Mouse (Mus musculus) gastrocnemius, adult 18-20 months (tissue): ENCODE measurements around the gene Ddx20. TPM values are rescaled to one million over a fixed set of nuclear protein-coding genes. Genes with fewer than 3 reads are reported as not detected.

Source experiments
- DNase-seq: peaks from one replicate; pipeline ENCODE4 v3.0.0; 2021; ENCODE audit warnings: low spot score
- long read RNA-seq, 2 experiments: library from polyadenylated mRNA; stranded (forward); transcript quantifications; one replicate each; pipeline ENCODE4 v2.0.0; 2021
- total RNA-seq, 2 experiments: library from RNA; stranded (reverse); gene quantifications; 2 replicates each; pipeline ENCODE4 v1.2.3; 2021

Gene Ddx20
- total RNA-seq = 10 to 100 TPM in 1 of 2 experiments, 1 to 10 TPM in 1; 8.7 to 11.0 TPM
- long read RNA-seq, experiment 1, transcript Ddx20-201 (11 exons, 2,905 nt) = major isoform, 31 of 31 reads
- long read RNA-seq, experiment 1, partial matches to known transcripts = 0 of 31 reads
- long read RNA-seq, experiment 1, other reads (novel, unspliced or antisense) = 0 of 31 reads
- long read RNA-seq, experiment 2, transcript Ddx20-201 (11 exons, 2,905 nt) = major isoform, 15 of 19 reads
- long read RNA-seq, experiment 2, partial matches to known transcripts = 1 of 19 reads
- long read RNA-seq, experiment 2, other reads (novel, unspliced or antisense) = 3 of 19 reads

DNA sequence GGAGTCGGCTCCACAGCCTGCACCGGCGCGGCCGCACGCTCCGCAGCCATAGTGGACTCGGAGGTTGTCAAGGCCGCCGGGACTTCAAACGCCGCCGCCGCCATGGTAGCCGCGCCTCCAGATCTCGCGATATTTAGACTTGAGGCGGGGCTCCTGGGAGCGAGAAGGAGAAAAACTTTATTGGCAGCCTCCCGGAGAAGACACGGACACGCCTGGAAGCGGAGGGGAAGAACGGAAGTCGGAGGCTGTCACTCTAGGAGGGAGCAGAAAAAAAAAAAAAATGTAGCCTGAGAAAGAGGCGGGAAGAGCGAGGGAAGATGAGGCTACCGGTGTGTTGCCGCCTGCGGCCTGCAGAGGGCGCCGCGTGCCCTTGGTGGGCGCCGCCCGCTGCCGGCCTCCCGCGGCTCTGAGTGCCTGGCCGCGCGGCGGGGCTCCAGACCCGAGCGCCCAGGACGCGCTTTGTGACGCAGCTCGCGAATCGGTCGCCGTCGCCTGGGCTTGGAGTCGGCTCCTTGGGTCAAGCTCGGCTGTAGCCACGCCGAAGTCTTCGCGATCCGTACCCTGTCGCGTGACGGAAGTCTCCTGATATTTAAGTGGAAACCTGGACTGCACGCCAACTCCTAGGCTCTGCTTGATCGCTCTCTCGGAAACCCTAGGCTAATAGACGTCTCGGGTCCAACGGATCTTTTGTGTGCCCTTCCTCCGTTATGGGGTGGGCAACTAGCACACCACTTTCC, at the start of gene Ddx20:
Ddx20 (minus strand) TSS at position 251 of the 737 bp plus-strand sequence.
- DNase-seq = peak; percentile 98

DNA sequence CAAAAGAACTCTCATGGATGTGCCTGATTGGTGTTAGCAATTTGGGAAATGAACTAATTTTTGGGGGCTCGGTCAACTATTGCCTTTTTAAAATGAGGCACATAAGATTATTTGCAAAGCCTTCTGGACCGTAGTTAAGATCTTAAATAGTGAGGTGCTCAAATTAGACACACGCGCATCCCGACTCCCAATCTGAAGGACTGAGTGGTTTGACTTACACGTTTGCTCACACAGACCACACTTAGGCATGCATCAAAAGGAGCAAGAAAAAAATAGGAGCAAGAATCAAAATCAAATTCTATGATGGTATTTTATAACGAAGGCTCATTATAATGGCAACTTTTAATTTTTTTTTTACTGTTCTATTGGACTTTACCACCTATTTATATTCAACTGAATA, 49.7 kb upstream of the Ddx20 start:
- DNase-seq = no peak

DNA sequence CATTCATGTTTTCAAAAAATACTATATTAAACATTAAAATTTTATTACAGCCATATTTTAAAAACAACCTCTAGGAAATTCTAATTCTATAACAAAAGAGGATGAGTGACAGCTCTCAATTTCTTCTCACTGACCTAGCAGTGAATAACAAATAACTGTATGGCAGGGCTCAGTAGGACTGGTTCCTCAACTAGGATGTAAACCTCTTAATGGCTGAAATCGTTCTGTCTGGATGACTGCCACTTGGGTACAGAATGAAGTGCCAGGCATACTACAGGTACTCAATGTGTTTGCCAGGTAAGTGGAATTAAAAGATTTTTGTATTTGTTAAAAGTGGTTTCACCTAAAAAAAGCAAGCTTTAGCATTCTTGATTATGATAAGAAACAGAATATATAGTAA, 48.8 kb upstream of the Ddx20 start:
- DNase-seq = no peak

DNA sequence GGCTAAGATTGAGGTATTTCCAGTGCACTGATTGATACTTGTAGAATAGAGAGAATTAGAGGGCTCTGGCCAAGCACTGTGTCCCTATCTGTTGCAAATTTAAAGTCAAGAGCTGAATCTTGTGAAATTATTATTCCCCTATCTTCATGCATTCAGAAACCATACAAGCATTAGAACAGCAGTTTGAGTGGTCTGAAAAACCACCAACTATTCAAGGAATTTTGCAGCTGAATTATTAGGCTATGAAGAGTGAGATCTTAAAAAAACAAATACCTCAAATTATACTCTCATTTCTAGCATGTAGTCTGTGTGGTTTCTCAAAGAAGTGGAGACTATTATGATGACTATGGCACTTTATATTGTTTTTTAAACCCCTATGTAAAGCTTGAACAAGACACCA, 47.9 kb upstream of the Ddx20 start:
- DNase-seq = no peak

DNA sequence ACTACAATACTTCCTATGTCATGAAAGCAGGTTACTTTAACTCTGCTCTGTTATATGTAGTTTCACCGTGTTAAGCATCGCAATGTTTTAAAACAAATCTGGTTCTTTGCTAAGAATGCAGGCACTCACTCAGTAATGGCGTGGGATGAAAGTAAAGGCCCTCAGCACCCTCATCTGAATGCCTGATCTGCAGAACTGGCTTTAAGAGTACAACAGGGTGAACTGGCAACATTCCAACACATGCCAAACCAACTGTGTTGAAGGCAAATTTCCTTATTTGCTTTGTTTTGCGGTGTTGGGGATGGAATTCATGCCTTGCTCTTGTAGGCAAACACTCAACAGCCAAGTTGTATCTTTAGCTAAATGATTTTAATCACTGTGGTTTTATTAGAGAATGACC, 46.2 kb upstream of the Ddx20 start:
- no peak for DNase-seq

DNA sequence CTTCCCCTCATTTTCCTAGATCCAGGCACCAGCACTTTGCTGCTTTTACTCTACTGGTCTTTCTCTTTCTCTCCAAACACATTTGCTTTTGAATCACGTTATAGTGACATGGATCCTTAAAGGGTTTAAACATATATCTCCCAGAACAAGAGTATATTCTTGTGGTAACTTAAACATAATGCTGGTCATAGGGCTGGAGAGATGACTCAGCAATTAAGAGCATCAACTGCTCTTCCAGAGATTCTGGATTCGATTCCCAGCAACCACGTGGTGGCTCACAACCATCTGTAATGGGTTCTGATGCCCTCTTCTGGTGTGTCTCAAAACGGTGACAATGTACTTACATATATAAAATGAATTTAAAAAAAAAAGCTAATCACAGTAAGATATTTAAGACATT, 45.0 kb upstream of the Ddx20 start:
- no peak for DNase-seq

DNA sequence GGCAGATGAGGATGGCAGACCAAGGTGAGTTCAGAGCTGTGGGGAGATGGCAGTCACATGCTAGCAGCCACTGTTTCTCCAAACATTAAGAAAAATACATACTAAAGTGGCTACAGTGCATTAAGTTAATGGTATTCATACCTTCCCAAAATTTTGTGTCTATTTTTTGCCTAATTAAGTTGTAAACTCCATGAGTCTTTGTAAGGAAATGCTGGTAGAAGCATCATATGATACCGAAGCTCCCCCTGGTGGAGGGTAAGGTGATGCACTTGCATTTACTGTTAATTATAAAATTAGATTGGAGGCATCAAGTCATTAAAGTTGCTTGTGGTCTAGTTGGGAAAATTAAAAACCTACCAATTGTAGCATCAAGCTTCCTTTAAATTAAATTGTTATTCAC, 38.7 kb upstream of the Ddx20 start:
- peak; percentile 76 for DNase-seq

DNA sequence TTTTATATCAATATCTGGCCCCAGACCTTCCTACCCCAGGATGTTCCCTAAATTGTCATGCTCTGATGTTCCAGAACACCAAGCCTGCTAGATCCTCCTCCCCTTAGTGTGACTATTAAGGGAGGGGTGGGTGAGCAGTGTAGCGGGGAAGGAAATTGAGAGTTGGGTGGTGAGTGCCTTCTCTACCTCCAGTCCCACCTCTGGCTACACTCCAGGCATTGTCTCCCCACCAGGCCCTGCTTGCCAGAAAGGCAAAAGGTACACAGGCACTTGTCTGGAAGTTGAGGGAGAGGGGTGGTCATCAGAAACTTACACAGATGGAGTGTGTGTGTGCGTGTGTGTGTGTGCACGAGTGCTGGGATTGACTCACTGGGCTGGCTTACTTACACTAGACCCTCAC, 35.1 kb upstream of the Ddx20 start:
- no peak for DNase-seq

DNA sequence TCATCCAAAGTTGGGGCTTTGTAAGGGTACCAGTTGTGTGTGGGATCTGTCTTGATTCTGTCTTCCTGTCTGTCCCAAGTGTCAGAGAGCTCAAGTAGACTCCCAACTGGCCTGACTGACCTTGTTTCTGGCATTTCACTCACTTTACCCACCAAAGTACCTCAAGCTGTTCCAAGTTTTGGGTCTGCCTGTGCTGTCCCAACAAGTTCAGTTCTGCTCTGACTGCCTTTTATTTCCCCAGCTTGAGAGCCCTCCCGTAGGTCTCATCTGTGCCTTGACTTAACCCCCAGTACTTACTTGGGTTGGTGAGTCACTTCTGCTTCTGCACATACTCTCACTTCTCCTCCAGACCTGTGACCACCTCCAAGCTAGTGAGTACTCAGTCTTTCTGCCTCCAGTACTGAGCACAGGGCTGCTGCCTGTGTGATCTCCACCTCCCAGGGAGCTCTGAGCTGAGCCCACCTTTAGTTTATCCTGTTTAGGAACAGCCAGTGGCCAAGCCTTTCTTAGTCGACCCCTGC, 34.4 kb upstream of the Ddx20 start:
- no peak for DNase-seq

DNA sequence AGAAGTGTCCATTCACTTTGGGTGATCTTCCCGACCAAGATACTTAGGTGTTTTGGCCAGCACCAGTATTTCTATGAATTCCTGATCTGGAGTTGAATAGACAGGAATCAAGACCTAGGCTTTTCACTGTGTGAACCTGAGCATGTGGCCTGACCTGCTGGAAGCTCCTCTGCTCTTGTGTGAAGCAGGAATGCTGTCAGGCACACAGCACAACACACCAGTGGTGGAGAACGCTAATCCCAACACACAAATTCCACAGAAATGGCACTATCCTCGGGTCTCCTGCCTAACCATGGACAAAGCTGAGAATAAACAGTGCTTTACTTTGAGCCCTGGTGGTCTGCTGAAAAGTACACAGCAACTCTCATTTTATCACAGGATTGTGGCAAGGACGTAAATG, 33.1 kb upstream of the Ddx20 start:
- no peak for DNase-seq

DNA sequence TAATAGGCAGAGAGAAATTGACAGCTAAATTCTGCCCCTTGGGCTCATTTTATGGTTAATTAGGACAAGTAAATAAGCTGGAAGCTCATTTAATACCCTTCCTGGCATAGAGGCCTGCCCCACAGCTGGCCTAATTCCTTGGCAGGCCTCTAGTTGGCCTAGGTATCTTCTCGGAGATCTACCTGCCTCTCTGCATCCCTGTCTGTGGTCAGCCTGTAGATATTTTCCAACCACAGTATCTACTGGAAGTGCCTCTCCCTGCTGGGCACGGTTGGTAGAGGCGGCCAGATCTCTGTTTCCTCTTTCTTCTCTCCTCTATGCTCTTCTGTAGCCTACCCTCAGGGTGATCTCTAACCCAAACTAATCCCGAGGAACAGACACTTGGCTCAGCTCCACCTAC, 32.6 kb upstream of the Ddx20 start:
- DNase-seq = no peak

DNA sequence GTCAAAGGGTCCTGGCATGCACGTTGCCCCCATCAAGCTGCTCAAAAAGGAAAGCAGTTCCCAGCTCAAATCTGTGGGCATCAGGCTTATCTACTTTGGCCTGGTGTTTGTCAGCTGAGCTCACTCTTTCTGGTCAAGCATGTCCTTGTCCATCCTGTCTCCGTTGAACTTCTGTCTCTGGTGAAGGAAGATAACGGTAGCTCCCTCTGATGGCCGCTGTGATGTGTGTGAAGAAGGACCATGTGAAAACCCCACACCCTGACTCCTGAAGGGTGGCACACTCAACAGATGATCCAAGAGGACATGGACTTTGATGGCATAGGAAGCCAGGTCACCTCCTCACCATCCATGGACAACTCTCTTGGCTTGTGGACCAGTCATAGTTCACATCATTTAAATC, 31.4 kb upstream of the Ddx20 start:
- no peak for DNase-seq

DNA sequence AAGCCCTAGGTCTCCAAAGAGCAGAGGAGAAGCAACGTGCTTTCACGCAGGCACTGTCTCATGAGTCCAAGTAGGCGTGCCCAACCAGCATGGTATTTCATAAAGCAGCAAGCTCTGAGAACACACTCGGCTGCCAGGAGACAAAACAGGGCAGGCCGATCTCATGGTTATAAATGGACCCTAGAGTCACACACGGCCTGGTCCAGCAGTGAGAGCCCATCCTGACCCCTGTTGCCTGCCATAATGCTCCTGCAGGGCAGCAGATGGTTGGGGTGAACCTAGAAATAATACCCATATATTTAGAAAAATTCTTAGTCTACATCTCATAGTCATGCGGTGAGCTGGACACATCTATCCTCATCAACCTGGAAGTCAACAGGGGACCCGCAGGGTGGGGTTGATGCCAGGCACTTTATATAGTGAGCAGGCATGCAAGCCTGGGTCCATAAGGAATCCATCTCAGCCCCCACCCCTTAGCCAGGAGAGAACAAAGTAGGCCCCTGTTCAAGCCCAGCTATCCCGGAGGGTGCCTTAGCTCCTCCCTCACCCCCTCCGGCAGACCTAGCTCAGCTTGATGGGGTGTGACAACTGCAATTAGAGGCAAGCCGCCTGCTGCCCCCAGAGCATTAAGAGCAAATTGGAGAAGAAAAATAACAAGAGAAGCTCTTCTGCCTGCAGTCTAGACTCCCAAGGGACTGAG, 30.6 kb upstream of the Ddx20 start:
- peak; percentile 76 for DNase-seq

DNA sequence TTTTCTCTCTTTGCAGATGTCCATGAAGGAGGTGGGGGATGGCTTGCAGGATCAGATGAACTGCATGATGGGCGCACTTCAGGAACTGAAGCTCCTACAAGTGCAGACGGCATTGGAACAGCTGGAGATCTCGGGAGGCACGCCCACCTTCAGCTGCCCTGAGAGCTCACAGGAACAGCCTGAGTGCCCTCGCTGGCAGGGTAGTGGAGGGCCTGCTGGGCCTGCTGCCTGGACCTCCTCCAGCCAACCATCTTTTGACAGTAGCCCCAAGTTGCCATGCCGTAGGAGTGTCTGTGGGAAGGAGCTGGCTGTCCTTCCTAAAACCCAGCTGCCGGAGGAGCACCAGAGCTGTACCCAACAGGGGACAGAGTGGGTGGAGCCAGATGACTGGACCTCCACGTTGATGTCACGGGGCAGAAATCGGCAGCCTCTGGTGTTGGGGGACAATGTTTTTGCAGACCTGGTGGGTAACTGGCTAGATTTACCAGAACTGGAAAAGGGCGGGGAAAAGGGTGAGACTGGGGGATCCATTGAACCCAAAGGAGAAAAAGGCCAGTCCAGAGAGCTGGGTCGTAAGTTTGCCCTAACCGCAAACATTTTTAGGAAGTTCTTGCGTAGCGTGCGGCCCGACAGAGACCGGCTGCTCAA, 29.1 kb upstream of the Ddx20 start:
- DNase-seq = no peak

DNA sequence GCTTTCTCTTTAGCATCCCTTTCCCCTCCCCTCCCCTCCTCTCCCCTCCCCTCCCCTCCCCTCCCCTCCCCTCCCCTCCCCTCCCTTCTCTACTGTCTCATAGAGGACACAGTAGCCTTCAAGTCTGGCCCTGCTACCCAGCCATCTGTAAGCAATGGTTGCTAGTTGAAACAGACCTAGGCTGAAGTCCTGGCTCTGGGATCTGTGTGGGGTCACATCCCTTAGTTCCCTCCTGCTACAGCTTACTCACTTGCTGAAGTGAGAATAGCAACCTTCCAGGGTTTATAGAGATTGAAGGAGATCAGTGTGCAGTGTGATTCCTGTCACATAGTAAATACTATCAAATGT, 27.4 kb upstream of the Ddx20 start:
- no peak for DNase-seq

DNA sequence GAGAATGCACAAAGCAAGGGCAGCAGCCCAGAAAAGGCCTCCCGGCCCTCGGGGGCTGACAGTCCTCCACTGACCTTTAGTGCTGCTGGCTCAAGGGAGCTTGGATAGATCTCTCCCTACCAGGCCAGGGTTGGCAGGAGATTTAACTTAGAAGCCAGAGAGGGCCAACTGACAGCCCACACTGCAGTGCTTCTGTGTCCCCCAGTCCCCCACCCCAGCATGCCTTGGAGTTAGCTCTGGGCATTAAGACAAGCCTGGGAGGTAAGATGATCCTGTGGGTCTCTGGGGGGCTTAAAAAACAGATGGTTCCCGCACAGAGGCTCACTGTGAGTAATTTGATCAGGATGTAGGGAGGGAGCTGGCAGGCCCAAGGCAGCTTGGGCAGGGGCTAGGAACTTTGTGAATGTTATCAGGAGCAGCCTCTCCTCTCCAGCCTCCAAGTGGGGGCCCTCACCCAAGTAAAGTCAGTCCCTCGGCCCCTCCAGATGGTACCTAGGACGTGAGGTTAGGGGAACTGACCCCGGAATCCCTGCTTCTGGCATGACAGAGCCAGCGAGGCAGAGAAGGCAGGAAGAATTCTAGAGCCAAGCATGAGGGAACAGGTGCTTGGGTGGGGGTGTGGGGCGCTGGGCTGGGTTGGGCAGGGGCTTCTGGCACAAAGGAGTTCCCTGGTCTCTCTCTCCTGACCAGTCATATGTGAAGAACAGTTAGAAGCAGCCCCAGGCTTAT, 26.9 kb upstream of the Ddx20 start:
- peak; percentile 67 for DNase-seq

DNA sequence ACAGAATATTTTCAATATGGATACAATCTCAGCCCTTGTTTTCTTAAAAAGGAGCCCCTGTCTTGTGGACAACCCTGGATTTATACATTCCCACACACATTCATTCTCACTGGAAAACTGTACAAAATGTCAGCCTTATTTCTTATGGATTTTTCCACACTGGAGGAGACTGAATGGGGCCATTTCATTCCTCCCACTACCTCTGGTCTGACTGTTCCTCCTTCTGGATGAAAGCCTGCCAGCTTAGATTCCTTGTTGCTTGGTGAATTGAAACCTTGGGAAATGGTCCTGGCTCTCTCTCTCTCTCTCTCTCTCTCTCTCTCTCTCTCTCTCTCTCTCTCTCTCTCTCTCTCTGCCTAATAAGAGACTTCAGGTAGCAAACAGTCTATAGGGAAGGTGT, 25.5 kb upstream of the Ddx20 start:
- no peak for DNase-seq

DNA sequence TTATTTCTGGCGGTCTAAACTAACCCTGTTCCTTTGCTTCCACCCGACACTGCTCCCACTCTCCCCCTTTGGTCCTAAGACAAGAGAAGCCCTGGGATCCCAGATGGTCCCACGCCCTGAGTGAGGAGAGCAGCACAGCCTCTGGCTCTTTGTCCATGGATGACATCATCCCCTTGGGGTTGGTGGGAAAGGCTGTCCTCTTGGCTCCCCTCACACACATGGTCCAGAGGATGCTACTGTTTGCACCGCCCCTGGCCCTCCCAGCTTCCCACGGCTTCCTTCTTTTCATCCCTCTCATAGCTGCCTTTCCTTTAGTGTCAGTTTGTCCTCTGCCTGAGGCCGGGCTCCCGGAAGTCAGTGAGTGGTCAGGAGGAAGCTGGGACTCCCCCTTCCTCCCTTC, 24.4 kb upstream of the Ddx20 start:
- DNase-seq = peak; percentile 79

DNA sequence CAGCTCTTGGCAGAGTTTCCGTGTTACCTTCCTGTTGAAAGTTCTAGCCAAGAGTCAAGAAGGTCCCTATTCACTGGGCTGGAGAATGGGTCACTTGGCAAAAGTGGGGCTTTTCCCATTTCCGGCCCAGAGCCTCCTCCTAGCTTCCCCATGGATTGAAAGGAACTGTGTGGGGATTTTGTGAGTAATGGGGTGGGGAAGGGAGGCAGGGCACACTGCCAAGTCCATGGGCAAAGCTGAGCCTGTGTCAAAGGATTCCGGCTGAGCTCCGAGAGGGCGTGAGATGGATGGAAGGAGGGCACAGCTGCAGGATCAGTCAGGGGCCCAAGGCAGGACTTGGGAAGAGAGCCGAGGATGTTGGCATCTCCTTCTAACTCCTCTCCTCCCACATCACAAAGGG, 22.9 kb upstream of the Ddx20 start:
- DNase-seq = no peak

DNA sequence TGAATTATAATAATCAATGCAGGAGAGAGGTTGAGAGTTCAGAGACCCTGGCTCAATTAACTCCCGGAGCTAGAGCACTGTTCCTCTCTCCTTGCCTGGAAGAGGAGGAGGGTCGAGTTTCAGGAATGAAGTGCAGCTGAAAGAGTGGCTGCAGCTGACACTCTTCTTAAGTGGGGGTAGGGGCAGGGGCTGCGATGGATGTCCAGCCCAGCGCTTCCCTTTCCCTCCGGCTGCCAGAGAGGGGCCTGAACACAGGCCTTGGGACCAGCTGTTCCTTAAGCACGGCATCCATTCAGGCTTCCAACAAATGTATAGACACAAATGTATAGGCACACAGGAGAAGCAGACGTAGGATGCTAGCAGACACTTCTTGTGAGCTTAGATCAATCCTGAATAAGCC, 20.2 kb upstream of the Ddx20 start:
- DNase-seq = no peak

DNA sequence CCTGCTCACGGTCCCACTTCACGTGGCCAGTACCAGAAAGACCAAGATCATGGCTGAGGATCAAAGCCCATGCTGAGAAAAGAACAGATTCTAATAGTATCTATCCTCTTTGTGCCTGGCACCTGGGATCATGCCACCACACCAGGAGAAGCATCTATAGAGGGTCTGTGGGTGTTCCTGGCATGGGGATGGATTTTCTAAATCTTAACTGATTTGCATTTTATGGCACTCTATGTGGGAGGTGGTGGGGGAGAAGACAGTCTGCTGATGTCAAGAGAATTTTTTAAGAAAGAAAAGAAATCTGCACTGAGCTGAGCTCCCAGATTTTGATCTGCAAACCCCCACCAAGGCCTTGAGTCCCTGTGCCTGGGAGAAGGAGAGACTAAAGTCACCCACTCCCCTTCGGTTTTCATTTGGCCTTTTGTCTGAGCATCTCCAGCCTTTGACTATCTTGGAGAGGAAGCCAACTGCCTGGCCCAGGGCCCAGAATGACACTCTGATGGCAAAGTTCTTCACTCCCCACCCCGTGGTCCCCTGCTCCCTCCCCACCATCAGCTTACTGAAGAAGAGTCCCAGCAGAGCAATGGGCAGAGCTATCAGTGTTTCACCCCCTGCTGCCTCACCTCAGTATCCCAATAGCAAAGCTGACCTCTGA, 19.1 kb upstream of the Ddx20 start:
- DNase-seq = no peak
